Mouse (Mus musculus): ENCODE results near the gene Mgat2. TPM values are rescaled to one million over a fixed set of nuclear protein-coding genes. Genes with fewer than 3 reads are reported as not detected.

The Mgat2 gene
- polyA plus RNA-seq, 1 experiment from 2014 or later, result 52.3 TPM

GRCm38 (mm10) chr12:69196444-69197377 is 12.8 kb downstream of the Mgat2 start, which contains the start of gene Gm49383:
Gene Gm49383 (minus strand): TSS chr12:69197104.
- H3K9me3 ChIP-seq (ENCODE audit: control insufficient read depth, low read length), result no peaks in the 10 kb centered on the region
- peak; percentile 74 for DNase-seq (ENCODE audit: low spot score)
- peak; percentile 68 for ATAC-seq (ENCODE audit: low FRiP score, low TSS enrichment)
- H3K9ac ChIP-seq (ENCODE audit: low read length), result peak within 1 kb of the TSS; percentile 79
- H3K27ac ChIP-seq (replicated peaks), result peak within 1 kb of the TSS; percentile 92
- TF ChIP-seq EP300 (optimal IDR thresholded peaks at IDR 0.05) (no peak), CTCF (IDR thresholded peaks at IDR 0.05; ENCODE audit: low read depth) (0 out of 2 replicates have a peak, but pooled peaks have one; percentile 0)
- WGBS, result under 1% methylated on average over 75 of the region's 75 CpGs
- H3K4me1 ChIP-seq (replicated peaks; ENCODE audit: control insufficient read depth, insufficient read depth), result 0 out of 2 replicates have a peak, but pooled peaks cover 2% of the 10 kb centered on the region
- H3K4me3 ChIP-seq (ENCODE audit: low read depth, low read length), result peak within 1 kb of the TSS; percentile 92
- no peaks in the 10 kb centered on the region for H3K27me3 ChIP-seq (ENCODE audit: control insufficient read depth, insufficient read depth, low read length)
- peak within 1 kb of the TSS; percentile 89 for H3K4me2 ChIP-seq (replicated peaks; ENCODE audit: low read depth)
- 0 out of 2 replicates have a peak, but pooled peaks cover 3% of the 10 kb centered on the region for H3K36me3 ChIP-seq (ENCODE audit: control insufficient read depth, insufficient read depth, low read length)

GRCm38 (mm10) chr12:69197378-69198163 is 13.6 kb downstream of the Mgat2 start:
- Histone ChIP-seq H3K9ac (ENCODE audit: low read length) (peak overlapping the region; percentile 79), H3K27ac (replicated peaks) (peak overlapping the region; percentile 92), H3K4me2 (replicated peaks; ENCODE audit: low read depth) (peak overlapping the region; percentile 89), H3K4me1 (replicated peaks; ENCODE audit: control insufficient read depth, insufficient read depth) (0 out of 2 replicates have a peak, but pooled peaks cover 2% of the 10 kb centered on the region), H3K27me3 (ENCODE audit: control insufficient read depth, insufficient read depth, low read length) (no peaks in the 10 kb centered on the region), H3K9me3 (ENCODE audit: control insufficient read depth, low read length) (no peaks in the 10 kb centered on the region), H3K36me3 (ENCODE audit: control insufficient read depth, insufficient read depth, low read length) (0 out of 2 replicates have a peak, but pooled peaks cover 3% of the 10 kb centered on the region), H3K4me3 (ENCODE audit: low read depth, low read length) (peak overlapping the region; percentile 92)
- ATAC-seq (ENCODE audit: low FRiP score, low TSS enrichment) (peak; percentile 86), DNase-seq (ENCODE audit: low spot score) (peak; percentile 76)
- WGBS, result under 1% methylated on average over 85 of the region's 94 CpGs
- TF ChIP-seq EP300 (optimal IDR thresholded peaks at IDR 0.05) (no peak), CTCF (IDR thresholded peaks at IDR 0.05; ENCODE audit: low read depth) (no peak)

GRCm38 (mm10) chr12:69198164-69198535 is 14.2 kb downstream of the Mgat2 start, which contains the start of gene Dnaaf2:
Gene Dnaaf2 (minus strand): TSS chr12:69198429.
- TF ChIP-seq CTCF (IDR thresholded peaks at IDR 0.05; ENCODE audit: low read depth) (no peak), EP300 (optimal IDR thresholded peaks at IDR 0.05) (no peak)
- ATAC-seq (ENCODE audit: low FRiP score, low TSS enrichment) (peak; percentile 30), DNase-seq (ENCODE audit: low spot score) (peak; percentile 78)
- H3K9me3 ChIP-seq (ENCODE audit: control insufficient read depth, low read length), result no peaks in the 10 kb centered on the region
- 0 out of 2 replicates have a peak, but pooled peaks cover 3% of the 10 kb centered on the region for H3K36me3 ChIP-seq (ENCODE audit: control insufficient read depth, insufficient read depth, low read length)
- under 1% methylated on average over 18 of the region's 18 CpGs for WGBS
- H3K4me3 ChIP-seq (ENCODE audit: low read depth, low read length), result peak within 1 kb of the TSS; percentile 92
- H3K4me2 ChIP-seq (replicated peaks; ENCODE audit: low read depth), result peak within 1 kb of the TSS; percentile 89
- H3K27ac ChIP-seq (replicated peaks), result peak within 1 kb of the TSS; percentile 92
- no peaks in the 10 kb centered on the region for H3K27me3 ChIP-seq (ENCODE audit: control insufficient read depth, insufficient read depth, low read length)
- peak within 1 kb of the TSS; percentile 79 for H3K9ac ChIP-seq (ENCODE audit: low read length)
- H3K4me1 ChIP-seq (replicated peaks; ENCODE audit: control insufficient read depth, insufficient read depth), result 0 out of 2 replicates have a peak, but pooled peaks cover 2% of the 10 kb centered on the region

GRCm38 (mm10) chr12:69198985-69199384 is 15.0 kb downstream of the Mgat2 start:
- ATAC-seq (ENCODE audit: low FRiP score, low TSS enrichment), result peak; percentile 63; the same call in 1 of the 2 replicates

GRCm38 (mm10) chr12:69204052-69204833 is 20.3 kb downstream of the Mgat2 start, which contains the start of gene Gm49384:
Gene Gm49384 (minus strand): TSS chr12:69204267.
- DNase-seq (ENCODE audit: low spot score) (no peak), ATAC-seq (ENCODE audit: low FRiP score, low TSS enrichment) (no peak)
- Histone ChIP-seq H3K4me2 (replicated peaks; ENCODE audit: low read depth) (no peak within 1 kb of the TSS), H3K36me3 (ENCODE audit: control insufficient read depth, insufficient read depth, low read length) (0 out of 2 replicates have a peak, but pooled peaks cover 1% of the 10 kb centered on the region), H3K27me3 (ENCODE audit: control insufficient read depth, insufficient read depth, low read length) (no peaks in the 10 kb centered on the region), H3K4me1 (replicated peaks; ENCODE audit: control insufficient read depth, insufficient read depth) (no peaks in the 10 kb centered on the region), H3K9me3 (ENCODE audit: control insufficient read depth, low read length) (no peaks in the 10 kb centered on the region), H3K9ac (ENCODE audit: low read length) (no peak within 1 kb of the TSS), H3K27ac (replicated peaks) (no peak within 1 kb of the TSS), H3K4me3 (ENCODE audit: low read depth, low read length) (no peak within 1 kb of the TSS)
- TF ChIP-seq EP300 (optimal IDR thresholded peaks at IDR 0.05) (no peak), CTCF (IDR thresholded peaks at IDR 0.05; ENCODE audit: low read depth) (no peak)
- 78% methylated on average over 16 of the region's 16 CpGs for WGBS

More at GRCm38 (mm10) chr12:69198985-69199384, 15.0 kb downstream of the Mgat2 start:
- Histone ChIP-seq H3K4me3 (ENCODE audit: low read depth, low read length) (no peak overlapping the region), H3K4me2 (replicated peaks; ENCODE audit: low read depth) (no peak overlapping the region), H3K36me3 (ENCODE audit: control insufficient read depth, insufficient read depth, low read length) (0 out of 2 replicates have a peak, but pooled peaks cover 3% of the 10 kb centered on the region), H3K4me1 (replicated peaks; ENCODE audit: control insufficient read depth, insufficient read depth) (0 out of 2 replicates have a peak, but pooled peaks cover 2% of the 10 kb centered on the region), H3K27me3 (ENCODE audit: control insufficient read depth, insufficient read depth, low read length) (no peaks in the 10 kb centered on the region), H3K9ac (ENCODE audit: low read length) (no peak overlapping the region), H3K27ac (replicated peaks) (no peak overlapping the region), H3K9me3 (ENCODE audit: control insufficient read depth, low read length) (no peaks in the 10 kb centered on the region)
- peak; percentile 29 for DNase-seq (ENCODE audit: low spot score)
- no peak for TF ChIP-seq CTCF (IDR thresholded peaks at IDR 0.05; ENCODE audit: low read depth)
- TF ChIP-seq EP300 (optimal IDR thresholded peaks at IDR 0.05), result no peak
